Comparison of ENCODE assay signal across 12 mouse cellular contexts in the genomic region with DNA sequence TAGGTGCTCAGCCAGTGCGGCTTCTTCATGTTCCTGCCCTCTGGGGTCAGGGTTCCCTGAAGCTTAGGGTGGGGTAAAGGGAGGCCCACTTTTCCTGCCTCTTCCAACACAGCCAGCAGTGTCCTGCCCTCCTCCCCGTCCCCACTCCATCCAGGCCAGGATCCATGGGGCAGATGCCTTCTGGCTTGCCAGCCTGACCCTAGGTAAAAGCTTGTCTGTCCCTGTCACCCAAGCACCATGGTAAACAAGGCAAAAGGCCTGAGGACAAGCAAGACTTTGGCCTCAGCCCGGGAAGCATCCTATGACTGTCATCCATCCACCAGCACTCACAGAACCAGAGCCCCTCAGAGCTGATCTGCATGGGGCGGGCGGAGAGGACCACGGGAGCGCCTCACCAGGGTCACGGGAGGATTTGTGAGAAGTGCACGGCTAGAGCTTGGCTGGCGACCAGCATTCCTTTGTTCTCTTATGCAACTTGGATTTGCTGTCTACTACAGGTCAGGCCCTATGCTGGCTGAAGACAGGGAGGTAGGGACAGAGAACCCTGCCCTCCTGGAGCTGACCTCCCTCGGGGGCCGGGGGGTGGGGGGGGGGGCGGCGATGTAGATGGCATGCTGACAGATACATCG. TPM values are rescaled to one million over a fixed set of nuclear protein-coding genes. Genes with fewer than 3 reads are reported as not detected.
DNase-seq lines count a peak whose midpoint lies in the region; ATAC-seq and TF ChIP-seq lines count a peak whose summit lies in the region.
"Had no signal": no experiment of that assay in that cellular context is flagged by ENCODE, and none has a peak within 500 bp of the region (broad histone marks: within the 10 kb centered on the region; RNA-seq: fewer than 3 reads in every experiment).

No protein-coding gene starts in this region.

- peak; percentile 16 for DNase-seq in right cerebral cortex, postnatal 4 days
- DNase-seq in right cerebral cortex, postnatal 36 days (ENCODE audit: low spot score in 2 of 2) = no peak
- peak; percentile 63 to 71 for DNase-seq in heart, postnatal 10 days
- DNase-seq in liver, adult 2 months (ENCODE audit: extremely low read depth, low read depth, low spot score) = peak; percentile 77
- peak; percentile 15 for DNase-seq in midbrain, postnatal 0 days (ENCODE audit: low spot score)
- DNase-seq in stomach, postnatal 0 days (ENCODE audit: low spot score) = no peak
- DNase-seq: right cerebral cortex, adult 18-20 months; thymus, postnatal 4 days had no signal

- no peaks in the 10 kb centered on the region for H3K36me3 ChIP-seq in liver, adult 2 months (ENCODE audit: control insufficient read depth, insufficient read depth, low read length)
- no peaks in the 10 kb centered on the region for H3K36me3 ChIP-seq in midbrain, postnatal 0 days (ENCODE audit: insufficient read depth, low read length)
- H3K36me3 ChIP-seq in stomach, postnatal 0 days (ENCODE audit: control insufficient read depth, insufficient read depth, low read length) = no peaks in the 10 kb centered on the region
- H3K36me3 ChIP-seq: intestine, embryonic 15.5 days had no signal

- WGBS in liver, adult 2 months = 14% methylated on average over 15 of the region's 15 CpGs
- 34% methylated on average over 15 of the region's 15 CpGs for WGBS in midbrain, postnatal 0 days
- 38% methylated on average over 15 of the region's 15 CpGs for WGBS in stomach, postnatal 0 days

- no peaks in the 10 kb centered on the region for H3K79me2 ChIP-seq in liver, adult 2 months (ENCODE audit: control insufficient read depth, insufficient read depth, low read length)

- H3K27me3 ChIP-seq in liver, adult 2 months (ENCODE audit: control insufficient read depth, insufficient read depth, low read length) = no peaks in the 10 kb centered on the region; the same call in 1 of the 2 replicates
- H3K27me3 ChIP-seq in midbrain, postnatal 0 days (ENCODE audit: insufficient read depth, low read length) = peaks cover 3% of the 10 kb centered on the region
- H3K27me3 ChIP-seq in stomach, postnatal 0 days (ENCODE audit: control insufficient read depth, insufficient read depth, low read length) = peaks cover 5% of the 10 kb centered on the region; the same call in 1 of the 2 replicates

- H3K9ac ChIP-seq in liver, adult 2 months (ENCODE audit: low read depth, low read length) = no peak overlapping the region
- no peak overlapping the region for H3K9ac ChIP-seq in midbrain, postnatal 0 days (replicated peaks; ENCODE audit: low read length, poor library complexity, severe bottlenecking)
- no peak overlapping the region for H3K9ac ChIP-seq in stomach, postnatal 0 days (ENCODE audit: low read length)
- H3K9ac ChIP-seq: intestine, embryonic 15.5 days had no signal

- no peak for TF ChIP-seq POLR2A in liver, adult 2 months (IDR thresholded peaks at IDR 0.05; ENCODE audit: extremely low read depth, insufficient read depth, low read length)

- no peak for ATAC-seq in midbrain, postnatal 0 days (ENCODE audit: low FRiP score)
- no peak for ATAC-seq in stomach, postnatal 0 days (ENCODE audit: low FRiP score, low TSS enrichment)
- ATAC-seq in CD4-positive, CD25-positive, alpha-beta regulatory T cell, adult 4 months = no peak
- ATAC-seq: intestine, embryonic 15.5 days; Patski had no signal

- no peak overlapping the region for H3K4me2 ChIP-seq in midbrain, postnatal 0 days (ENCODE audit: low read depth, low read length, poor library complexity, severe bottlenecking)
- H3K4me2 ChIP-seq in stomach, postnatal 0 days (replicated peaks; ENCODE audit: low read depth) = no peak overlapping the region
- H3K4me2 ChIP-seq: intestine, embryonic 15.5 days had no signal

- no peaks in the 10 kb centered on the region; the same call in 1 of the 2 replicates for H3K4me1 ChIP-seq in liver, adult 2 months (ENCODE audit: control insufficient read depth, insufficient read depth, low read length)
- no peaks in the 10 kb centered on the region for H3K4me1 ChIP-seq in midbrain, postnatal 0 days (ENCODE audit: insufficient read depth, low read length)
- H3K4me1 ChIP-seq in stomach, postnatal 0 days (replicated peaks; ENCODE audit: control insufficient read depth, insufficient read depth) = no peaks in the 10 kb centered on the region
- H3K4me1 ChIP-seq: megakaryocyte, embryonic 14.5 days had no signal

- TF ChIP-seq EP300 in stomach, postnatal 0 days (optimal IDR thresholded peaks at IDR 0.05) = no peak

- peak overlapping the region; percentile 3 for H3K27ac ChIP-seq in liver, adult 2 months (replicated peaks; ENCODE audit: insufficient read depth, low read depth, low read length)
- H3K27ac ChIP-seq in midbrain, postnatal 0 days (ENCODE audit: low read depth, low read length) = no peak overlapping the region
- H3K27ac ChIP-seq in stomach, postnatal 0 days (replicated peaks) = no peak overlapping the region
- H3K27ac ChIP-seq: intestine, embryonic 15.5 days had no signal

- intact Hi-C loops in heart, postnatal 10 days (cut with DNase I) = no loop called here

- no peaks in the 10 kb centered on the region for H3K9me3 ChIP-seq in midbrain, postnatal 0 days (ENCODE audit: low read length)
- H3K9me3 ChIP-seq in stomach, postnatal 0 days (ENCODE audit: control insufficient read depth, low read length) = no peaks in the 10 kb centered on the region
- H3K9me3 ChIP-seq: intestine, embryonic 15.5 days; megakaryocyte, embryonic 14.5 days had no signal

- no peak for TF ChIP-seq CTCF in liver, adult 2 months (IDR thresholded peaks at IDR 0.05; ENCODE audit: low read depth, low read length)
- TF ChIP-seq CTCF in midbrain, postnatal 0 days (IDR thresholded peaks at IDR 0.05) = no peak
- TF ChIP-seq CTCF in stomach, postnatal 0 days (IDR thresholded peaks at IDR 0.05; ENCODE audit: low read depth) = no peak

- H3K4me3 ChIP-seq in liver, adult 2 months (ENCODE audit: insufficient read depth, low read depth, low read length) = no peak overlapping the region
- no peak overlapping the region for H3K4me3 ChIP-seq in midbrain, postnatal 0 days (ENCODE audit: low read depth, low read length)
- no peak overlapping the region for H3K4me3 ChIP-seq in stomach, postnatal 0 days (ENCODE audit: low read depth, low read length)
- H3K4me3 ChIP-seq: intestine, embryonic 15.5 days; megakaryocyte, embryonic 14.5 days had no signal

RNA-seq across cellular contexts. Expression of a gene that starts 5.1 kb away (rescaled TPM):
- 1 to 10 TPM in 1 of 2 experiments, under 1 TPM in 1; 0.10 to 1.1 TPM for total RNA-seq in heart, postnatal 10 days (2021)
- 8.2 and 8.3 TPM in 2 replicates for total RNA-seq in liver, adult 2 months (2014; rRNA removed)
- 16.1 and 28.1 TPM in 2 replicates for polyA plus RNA-seq in liver, adult 2 months (2012; rRNA removed)
- total RNA-seq in midbrain, postnatal 0 days (2014; rRNA removed) = 25.5 and 32.1 TPM in 2 replicates
- 17.4 and 20.3 TPM in 2 replicates for polyA plus RNA-seq in midbrain, postnatal 0 days (2015; fragmentation: Nextera tagmentation; extraction: Ambion mirVana)
- polyA plus RNA-seq in stomach, postnatal 0 days (2015; fragmentation: Nextera tagmentation; extraction: Ambion mirVana) = 0.34 and 0.64 TPM in 2 replicates
- under 1 TPM in 1 of 2 experiments, not detected in 1; 0.32 TPM for polyA plus RNA-seq in CD4-positive, CD25-positive, alpha-beta regulatory T cell, adult 4 months (2017; shearing (Covaris generic))

RNA-seq across cellular contexts. Expression of a gene that starts 25.2 kb away (rescaled TPM):
- total RNA-seq in heart, postnatal 10 days (2021) = 10 to 100 TPM in 1 of 2 experiments, 1 to 10 TPM in 1; 9.7 to 10.5 TPM
- 4.1 and 5.6 TPM in 2 replicates for total RNA-seq in liver, adult 2 months (2014; rRNA removed)
- 9.3 and 11.3 TPM in 2 replicates for polyA plus RNA-seq in liver, adult 2 months (2012; rRNA removed)
- total RNA-seq in midbrain, postnatal 0 days (2014; rRNA removed) = 37.1 and 54.9 TPM in 2 replicates
- 37.0 and 40.3 TPM in 2 replicates for polyA plus RNA-seq in midbrain, postnatal 0 days (2015; fragmentation: Nextera tagmentation; extraction: Ambion mirVana)
- polyA plus RNA-seq in stomach, postnatal 0 days (2015; fragmentation: Nextera tagmentation; extraction: Ambion mirVana) = 19.7 and 21.3 TPM in 2 replicates
- polyA plus RNA-seq in CD4-positive, CD25-positive, alpha-beta regulatory T cell, adult 4 months (2017; shearing (Covaris generic)) = 1 to 10 TPM; 4.1 to 4.7 TPM

RNA-seq across cellular contexts. Expression of a gene that starts 35.6 kb away (rescaled TPM):
- total RNA-seq in heart, postnatal 10 days (2021) = 1 to 10 TPM; 5.5 to 5.7 TPM
- total RNA-seq in liver, adult 2 months (2014; rRNA removed) = 0.09 and 0.13 TPM in 2 replicates
- polyA plus RNA-seq in liver, adult 2 months (2012; rRNA removed) = 0.11 and 0.22 TPM in 2 replicates
- total RNA-seq in midbrain, postnatal 0 days (2014; rRNA removed) = 1.8 and 1.9 TPM in 2 replicates
- polyA plus RNA-seq in midbrain, postnatal 0 days (2015; fragmentation: Nextera tagmentation; extraction: Ambion mirVana) = 2.5 and 2.6 TPM in 2 replicates
- polyA plus RNA-seq in stomach, postnatal 0 days (2015; fragmentation: Nextera tagmentation; extraction: Ambion mirVana) = 10.1 and 10.7 TPM in 2 replicates
- polyA plus RNA-seq in CD4-positive, CD25-positive, alpha-beta regulatory T cell, adult 4 months (2017; shearing (Covaris generic)) = not detected
- polyA plus RNA-seq: Patski had no signal

Comparison
In these comparisons a context has a peak if more than half of its experiments do, and no peak if none do; other contexts are left out.
1. DNase-seq: peak in right cerebral cortex, postnatal 4 days (single experiment), heart, postnatal 10 days (2 of 2), liver, adult 2 months (single experiment) and midbrain, postnatal 0 days (single experiment); none in right cerebral cortex, postnatal 36 days (0 of 2) and stomach, postnatal 0 days (single experiment).
2. RNA of a gene that starts 5.1 kb away (polyA plus RNA-seq): 17.4 to 20.3 TPM in midbrain, postnatal 0 days and 16.1 to 28.1 TPM in liver, adult 2 months; 0.34 to 0.64 TPM in stomach, postnatal 0 days and 0.32 TPM in CD4-positive, CD25-positive, alpha-beta regulatory T cell, adult 4 months; every median in the first group is over 10 times any median in the second.